Mouse (Mus musculus): Measurements from ENCODE around the gene Ifit3. TPM values are rescaled to one million over a fixed set of nuclear protein-coding genes. Genes with fewer than 3 reads are reported as not detected.
"Not testable (repeated sequence)": the region's sequence is repeated elsewhere in the genome, so short reads cannot be mapped to it uniquely, and the experiment has no call there.

Ifit3 gene
- polyA plus RNA-seq, 1 experiment from 2014 or later: 1.2 TPM

- H3K27me3 ChIP-seq: no peaks in the 10 kb centered on the region
- no peaks in the 10 kb centered on the region for H3K9me3 ChIP-seq
- WGBS: 88% methylated on average over 1 of the region's 1 CpGs
- H3K27ac ChIP-seq (replicated peaks): no peak overlapping the region
- no peaks in the 10 kb centered on the region for H3K4me1 ChIP-seq
- H3K36me3 ChIP-seq: no peaks in the 10 kb centered on the region
- no peak overlapping the region for H3K4me3 ChIP-seq
- no peak overlapping the region for H3K4me2 ChIP-seq (replicated peaks)
- ATAC-seq (ENCODE audit: low FRiP score, low read depth): no peak
- no peak overlapping the region for H3K9ac ChIP-seq (replicated peaks)
Measured at GRCm38 (mm10) chr19:34566178-34566784, 17.1 kb upstream of the Ifit3 start.

GRCm38 (mm10) chr19:34568988-34569895 lies 14.1 kb upstream of the Ifit3 start:
- no peak for ATAC-seq (ENCODE audit: low FRiP score, low read depth)
- H3K9me3 ChIP-seq: no peaks in the 10 kb centered on the region
- no peaks in the 10 kb centered on the region for H3K36me3 ChIP-seq
- no peak overlapping the region for H3K4me3 ChIP-seq
- no peaks in the 10 kb centered on the region for H3K4me1 ChIP-seq
- H3K4me2 ChIP-seq (replicated peaks): no peak overlapping the region
- H3K27ac ChIP-seq (replicated peaks): no peak overlapping the region
- H3K9ac ChIP-seq (replicated peaks): no peak overlapping the region
- H3K27me3 ChIP-seq: no peaks in the 10 kb centered on the region
- WGBS: 73% methylated on average over 7 of the region's 7 CpGs

GRCm38 (mm10) chr19:34569896-34570476 lies 13.3 kb upstream of the Ifit3 start:
- Histone ChIP-seq H3K9ac (replicated peaks) (no peak overlapping the region), H3K4me2 (replicated peaks) (no peak overlapping the region), H3K27ac (replicated peaks) (no peak overlapping the region), H3K4me1 (no peaks in the 10 kb centered on the region), H3K27me3 (no peaks in the 10 kb centered on the region), H3K36me3 (no peaks in the 10 kb centered on the region), H3K9me3 (no peaks in the 10 kb centered on the region), H3K4me3 (no peak overlapping the region)
- ATAC-seq (ENCODE audit: low FRiP score, low read depth): no peak
- WGBS: 69% methylated on average over 4 of the region's 4 CpGs

- no peak for ATAC-seq (ENCODE audit: low FRiP score, low read depth)
Measured at GRCm38 (mm10) chr19:34571080-34571479, 12.3 kb upstream of the Ifit3 start.

GRCm38 (mm10) chr19:34573650-34574049 lies 9.7 kb upstream of the Ifit3 start:
- no peaks in the 10 kb centered on the region for H3K27me3 ChIP-seq
- ATAC-seq (ENCODE audit: low FRiP score, low read depth): no peak
- no peaks in the 10 kb centered on the region for H3K4me1 ChIP-seq
- no peak overlapping the region for H3K27ac ChIP-seq (replicated peaks)
- no peak overlapping the region for H3K9ac ChIP-seq (replicated peaks)
- H3K9me3 ChIP-seq: no peaks in the 10 kb centered on the region
- 91% methylated on average over 5 of the region's 5 CpGs for WGBS
- no peak overlapping the region for H3K4me2 ChIP-seq (replicated peaks)
- H3K4me3 ChIP-seq: no peak overlapping the region
- no peaks in the 10 kb centered on the region for H3K36me3 ChIP-seq

More at GRCm38 (mm10) chr19:34571080-34571479, 12.3 kb upstream of the Ifit3 start:
- no peak overlapping the region for H3K9ac ChIP-seq (replicated peaks)
- no peaks in the 10 kb centered on the region for H3K27me3 ChIP-seq
- no peak overlapping the region for H3K4me3 ChIP-seq
- no peaks in the 10 kb centered on the region for H3K4me1 ChIP-seq
- H3K27ac ChIP-seq (replicated peaks): no peak overlapping the region
- H3K9me3 ChIP-seq: no peaks in the 10 kb centered on the region
- WGBS: 83% methylated on average over 1 of the region's 1 CpGs
- no peaks in the 10 kb centered on the region for H3K36me3 ChIP-seq
- no peak overlapping the region for H3K4me2 ChIP-seq (replicated peaks)

- Histone ChIP-seq H3K27ac (replicated peaks) (no peak overlapping the region), H3K9me3 (no peaks in the 10 kb centered on the region), H3K36me3 (no peaks in the 10 kb centered on the region), H3K4me2 (replicated peaks) (no peak overlapping the region), H3K4me1 (no peaks in the 10 kb centered on the region), H3K9ac (replicated peaks) (no peak overlapping the region), H3K27me3 (no peaks in the 10 kb centered on the region), H3K4me3 (no peak overlapping the region)
- ATAC-seq (ENCODE audit: low FRiP score, low read depth): no peak
- 75% methylated on average over 1 of the region's 1 CpGs for WGBS
Measured at GRCm38 (mm10) chr19:34577121-34577520, 6.2 kb upstream of the Ifit3 start.

GRCm38 (mm10) chr19:34582696-34583095 lies 635 bp upstream of the Ifit3 start:
- WGBS: 82% methylated on average over 2 of the region's 2 CpGs
- not testable (repeated sequence) for H3K9me3 ChIP-seq; H3K9ac ChIP-seq (replicated peaks); H3K4me1 ChIP-seq; H3K27ac ChIP-seq (replicated peaks); ATAC-seq (ENCODE audit: low FRiP score, low read depth); H3K4me3 ChIP-seq; H3K4me2 ChIP-seq (replicated peaks); H3K27me3 ChIP-seq; H3K36me3 ChIP-seq

GRCm38 (mm10) chr19:34585740-34586458 lies 2.6 kb downstream of the Ifit3 start:
- not testable (repeated sequence) for H3K27me3 ChIP-seq; ATAC-seq (ENCODE audit: low FRiP score, low read depth); H3K36me3 ChIP-seq; H3K27ac ChIP-seq (replicated peaks); H3K4me1 ChIP-seq; H3K9me3 ChIP-seq; H3K4me2 ChIP-seq (replicated peaks); H3K9ac ChIP-seq (replicated peaks); H3K4me3 ChIP-seq
- 68% methylated on average over 5 of the region's 5 CpGs for WGBS

- not testable (repeated sequence) for H3K27me3 ChIP-seq; H3K36me3 ChIP-seq; H3K9me3 ChIP-seq; H3K27ac ChIP-seq (replicated peaks); H3K4me1 ChIP-seq; ATAC-seq (ENCODE audit: low FRiP score, low read depth); H3K4me2 ChIP-seq (replicated peaks); H3K4me3 ChIP-seq; H3K9ac ChIP-seq (replicated peaks)
- 87% methylated on average over 9 of the region's 12 CpGs for WGBS
Measured at GRCm38 (mm10) chr19:34587898-34588692, 4.8 kb downstream of the Ifit3 start.

- ATAC-seq (ENCODE audit: low FRiP score, low read depth): no peak
- no peaks in the 10 kb centered on the region for H3K36me3 ChIP-seq
- H3K4me1 ChIP-seq: no peaks in the 10 kb centered on the region
- no peak overlapping the region for H3K27ac ChIP-seq (replicated peaks)
- H3K4me2 ChIP-seq (replicated peaks): no peak overlapping the region
- no peaks in the 10 kb centered on the region for H3K27me3 ChIP-seq
- no peak overlapping the region for H3K4me3 ChIP-seq
- no peak overlapping the region for H3K9ac ChIP-seq (replicated peaks)
- H3K9me3 ChIP-seq: no peaks in the 10 kb centered on the region
Measured at GRCm38 (mm10) chr19:34588959-34589358, 5.6 kb downstream of the Ifit3 start.

- WGBS: 95% methylated on average over 2 of the region's 2 CpGs
Measured at GRCm38 (mm10) chr19:34593456-34593855, 10.1 kb downstream of the Ifit3 start.

More at GRCm38 (mm10) chr19:34593456-34593855, 10.1 kb downstream of the Ifit3 start:
- Histone ChIP-seq H3K27me3 (no peaks in the 10 kb centered on the region), H3K4me3 (no peak overlapping the region), H3K9ac (replicated peaks) (no peak overlapping the region), H3K4me2 (replicated peaks) (no peak overlapping the region), H3K36me3 (no peaks in the 10 kb centered on the region), H3K4me1 (no peaks in the 10 kb centered on the region), H3K9me3 (no peaks in the 10 kb centered on the region), H3K27ac (replicated peaks) (no peak overlapping the region)
- ATAC-seq (ENCODE audit: low FRiP score, low read depth): no peak
